Mouse (Mus musculus): ENCODE data around the gene Kcnd1.

- TF ChIP-seq GATA1 (IDR thresholded peaks at IDR 0.05; ENCODE audit: borderline replicate concordance, low read length) (peak; percentile 81; the same call in 2 of the 3 replicates), FLI1 (IDR thresholded peaks at IDR 0.05; ENCODE audit: low read length) (no peak)
Observed at GRCm38 (mm10) chrX:7841163-7842162, 19.4 kb downstream of the Kcnd1 start, which contains the start of gene Otud5.

Measured in megakaryocyte, embryonic 14.5 days (primary cell).